Mouse (Mus musculus) E14TG2a.4 (cell line): ENCODE results near the gene Ocel1.

ENCODE experiments used
- H3K27me3 ChIP-seq: 2 replicates; pipeline ENCODE4 v1.6.1; 2014; ENCODE audit warnings: low read length, control low read depth; ENCODE audit not compliant: insufficient read depth
- H3K36me3 ChIP-seq: 2 replicates; pipeline ENCODE4 v1.6.1; 2014; ENCODE audit warnings: low read length, control low read depth; ENCODE audit not compliant: insufficient read depth
- H3K4me1 ChIP-seq: replicated peaks from 2 replicates; pipeline ENCODE4 v1.6.1; 2014; ENCODE audit warnings: low read depth, low read length, control low read depth
- H3K4me3 ChIP-seq: replicated peaks from 2 replicates; pipeline ENCODE4 v1.5.1; 2014; ENCODE audit warnings: mild to moderate bottlenecking, low read length
- H3K9me3 ChIP-seq: 2 replicates; pipeline ENCODE4 v1.6.1; 2014; ENCODE audit warnings: low read length, control low read depth
- CTCF ChIP-seq: conservative IDR thresholded peaks from 2 replicates; pipeline ENCODE4 v1.5.1; 2014; ENCODE audit warnings: low read length
- NANOG ChIP-seq: IDR thresholded peaks from 2 replicates; pipeline ENCODE4 v1.6.1; 2014; ENCODE audit warnings: borderline replicate concordance, low read length, mixed read lengths
- POU5F1 ChIP-seq: IDR thresholded peaks from 2 replicates; pipeline ENCODE4 v1.6.1; 2014; ENCODE audit warnings: low read length, borderline replicate concordance

Gene Ocel1

GRCm38 (mm10) chr8:71381971-71382961 lies 11.2 kb downstream of the Ocel1 start:
- Histone ChIP-seq H3K9me3 (no peaks in the 10 kb centered on the region), H3K27me3 (peaks cover 36% of the 10 kb centered on the region), H3K4me1 (peaks cover 77% of the 10 kb centered on the region), H3K4me3 (peak overlapping the region; percentile 93), H3K36me3 (peaks cover 22% of the 10 kb centered on the region)
- TF ChIP-seq POU5F1 (no peak), CTCF (no peak), NANOG (no peak)

GRCm38 (mm10) chr8:71383396-71383795 lies 12.3 kb downstream of the Ocel1 start:
- H3K36me3 ChIP-seq: peaks cover 11% of the 10 kb centered on the region
- H3K4me3 ChIP-seq: peak overlapping the region; percentile 43
- peaks cover 24% of the 10 kb centered on the region for H3K27me3 ChIP-seq
- no peaks in the 10 kb centered on the region for H3K9me3 ChIP-seq
- H3K4me1 ChIP-seq: peaks cover 84% of the 10 kb centered on the region
- no peak for TF ChIP-seq NANOG
- TF ChIP-seq CTCF: no peak
- no peak for TF ChIP-seq POU5F1

GRCm38 (mm10) chr8:71383860-71384259 lies 12.8 kb downstream of the Ocel1 start:
- no peak for TF ChIP-seq NANOG
- no peak for TF ChIP-seq CTCF
- TF ChIP-seq POU5F1: no peak
- Histone ChIP-seq H3K4me1 (peaks cover 84% of the 10 kb centered on the region), H3K4me3 (peak overlapping the region; percentile 43), H3K27me3 (peaks cover 20% of the 10 kb centered on the region), H3K36me3 (peaks cover 6% of the 10 kb centered on the region), H3K9me3 (no peaks in the 10 kb centered on the region)

- Histone ChIP-seq H3K27me3 (peaks cover 6% of the 10 kb centered on the region), H3K4me3 (peak overlapping the region; percentile 73)
- no peak for TF ChIP-seq NANOG
- TF ChIP-seq CTCF: peak; percentile 62
Observed at GRCm38 (mm10) chr8:71385212-71385835, 14.2 kb downstream of the Ocel1 start.

GRCm38 (mm10) chr8:71388267-71388666 lies 17.2 kb downstream of the Ocel1 start:
- H3K4me3 ChIP-seq: no peak overlapping the region
- TF ChIP-seq CTCF (no peak), POU5F1 (no peak), NANOG (no peak)
- H3K27me3 ChIP-seq: no peaks in the 10 kb centered on the region
- peaks cover 76% of the 10 kb centered on the region for H3K4me1 ChIP-seq
- H3K36me3 ChIP-seq: no peaks in the 10 kb centered on the region
- H3K9me3 ChIP-seq: no peaks in the 10 kb centered on the region

More at GRCm38 (mm10) chr8:71385212-71385835, 14.2 kb downstream of the Ocel1 start:
- Histone ChIP-seq H3K36me3 (no peaks in the 10 kb centered on the region), H3K4me1 (peaks cover 69% of the 10 kb centered on the region), H3K9me3 (no peaks in the 10 kb centered on the region)

- H3K9me3 ChIP-seq: no peaks in the 10 kb centered on the region
- H3K36me3 ChIP-seq: no peaks in the 10 kb centered on the region
- no peak for TF ChIP-seq POU5F1
- no peak for TF ChIP-seq NANOG
- no peak for TF ChIP-seq CTCF
- no peak overlapping the region for H3K4me3 ChIP-seq
- H3K4me1 ChIP-seq: peaks cover 58% of the 10 kb centered on the region
- no peaks in the 10 kb centered on the region for H3K27me3 ChIP-seq
Observed at GRCm38 (mm10) chr8:71391696-71392095, 20.6 kb downstream of the Ocel1 start.

- H3K9me3 ChIP-seq: no peaks in the 10 kb centered on the region
- H3K4me1 ChIP-seq: peaks cover 54% of the 10 kb centered on the region
- TF ChIP-seq POU5F1 (no peak), CTCF (no peak), NANOG (no peak)
- no peak overlapping the region for H3K4me3 ChIP-seq
- no peaks in the 10 kb centered on the region for H3K36me3 ChIP-seq
- H3K27me3 ChIP-seq: no peaks in the 10 kb centered on the region
Observed at GRCm38 (mm10) chr8:71392391-71392790, 21.3 kb downstream of the Ocel1 start.

- Histone ChIP-seq H3K9me3 (no peaks in the 10 kb centered on the region), H3K4me3 (no peak overlapping the region), H3K36me3 (0 out of 2 replicates have a peak, but pooled peaks cover 5% of the 10 kb centered on the region), H3K27me3 (no peaks in the 10 kb centered on the region), H3K4me1 (peaks cover 54% of the 10 kb centered on the region)
- TF ChIP-seq CTCF: no peak
- no peak for TF ChIP-seq NANOG
- TF ChIP-seq POU5F1: no peak
Observed at GRCm38 (mm10) chr8:71392871-71393270, 21.8 kb downstream of the Ocel1 start.
